Mouse (Mus musculus) ES-Bruce4 (cell line): ENCODE results near the gene Upp2.

ENCODE experiments used
- CTCF ChIP-seq: IDR thresholded peaks from one replicate; pipeline ENCODE4 v1.8.1; 2011; ENCODE audit warnings: low read depth, low read length
- POLR2A ChIP-seq: IDR thresholded peaks from one replicate; pipeline ENCODE4 v1.8.1; 2011; ENCODE audit warnings: low read length; ENCODE audit not compliant: insufficient read depth

DNA sequence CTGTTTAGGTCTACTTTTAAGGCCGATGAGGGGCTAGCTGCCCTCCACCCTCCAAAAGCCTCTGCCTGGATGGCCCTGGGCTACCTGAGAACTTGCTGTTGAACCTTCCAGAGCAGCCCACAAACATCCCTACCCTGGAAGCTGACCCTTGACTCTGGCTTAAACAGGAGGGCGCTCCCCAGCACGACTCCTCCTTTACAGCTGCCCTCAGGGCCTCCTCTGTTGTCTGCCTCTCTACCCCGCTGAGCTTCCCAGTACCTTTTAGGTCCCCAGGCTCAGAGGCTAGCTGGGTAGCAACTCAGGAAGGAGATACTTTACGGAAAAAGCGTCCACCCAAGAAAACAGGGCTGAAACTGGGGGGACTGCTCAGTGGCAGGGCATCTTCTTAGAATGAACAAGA lies 15.2 kb upstream of the Upp2 start:
- TF ChIP-seq POLR2A (no peak), CTCF (no peak)
